Mouse (Mus musculus) heart, embryonic 12.5 days (tissue): ENCODE results near the gene Gcnt1. TPM values are rescaled to one million over a fixed set of nuclear protein-coding genes. Genes with fewer than 3 reads are reported as not detected.

Source experiments
- ATAC-seq: fragments of 200-750 bp; cut with Nextera tagmentation; 2 replicates; pipeline ENCODE4 v1.8.0; 2017; ENCODE audit warnings: moderate TSS enrichment, moderate library complexity; ENCODE audit not compliant: insufficient number of reproducible peaks, low FRiP score
- H3K27ac ChIP-seq: fragments of 300-500 bp; sonication (generic); 2 replicates; pipeline ENCODE4 v1.5.1; 2016; ENCODE audit warnings: mild to moderate bottlenecking, moderate library complexity; ENCODE audit not compliant: poor library complexity, severe bottlenecking
- H3K27me3 ChIP-seq: fragments of 300-500 bp; sonication (generic); replicated peaks from 2 replicates; pipeline ENCODE4 v1.6.1; 2016; ENCODE audit warnings: mild to moderate bottlenecking, moderate library complexity
- H3K36me3 ChIP-seq: fragments of 300-500 bp; sonication (generic); 2 replicates; pipeline ENCODE4 v1.6.1; 2016; ENCODE audit warnings: mild to moderate bottlenecking, moderate library complexity
- H3K4me1 ChIP-seq: fragments of 300-500 bp; sonication (generic); replicated peaks from 2 replicates; pipeline ENCODE4 v1.6.1; 2016; ENCODE audit warnings: mild to moderate bottlenecking
- H3K4me2 ChIP-seq: fragments of 300-500 bp; sonication (generic); 2 replicates; pipeline ENCODE4 v1.6.1; 2016; ENCODE audit warnings: mild to moderate bottlenecking, moderate library complexity
- H3K4me3 ChIP-seq: fragments of 300-500 bp; sonication (generic); 2 replicates; pipeline ENCODE4 v1.5.1; 2016; ENCODE audit warnings: mild to moderate bottlenecking
- H3K9ac ChIP-seq: fragments of 300-500 bp; sonication (generic); 2 replicates; pipeline ENCODE4 v1.6.1; 2016; ENCODE audit warnings: mild to moderate bottlenecking, moderate library complexity
- H3K9me3 ChIP-seq: fragments of 300-500 bp; sonication (generic); replicated peaks from 2 replicates; pipeline ENCODE4 v1.6.1; 2016; ENCODE audit warnings: mild to moderate bottlenecking, moderate library complexity
- WGBS: fragments of 180-500 bp; shearing (Covaris S2); methylation state at CpG from one replicate; pipeline ENCODE4 v1.1.7; 2016; 5-methylcytosine and 5-hydroxymethylcytosine counted together
- polyA plus RNA-seq: library from polyadenylated mRNA; unstranded; fragments of >200 nt; fragmentation: Nextera tagmentation; extraction: Ambion mirVana; gene quantifications from 2 replicates; pipeline ENCODE4 v1.2.1, GENCODE M21; 2016

The Gcnt1 gene
- polyA plus RNA-seq, 1 experiment from 2014 or later, result 13.2 TPM

GRCm38 (mm10) chr19:17323689-17324241 lies 48.9 kb downstream of the Gcnt1 start:
- Histone ChIP-seq H3K4me2 (no peak overlapping the region), H3K27me3 (0 out of 2 replicates have a peak, but pooled peaks cover 3% of the 10 kb centered on the region), H3K9me3 (no peaks in the 10 kb centered on the region), H3K36me3 (peaks cover 2% of the 10 kb centered on the region), H3K9ac (no peak overlapping the region), H3K4me3 (no peak overlapping the region), H3K4me1 (peaks cover 10% of the 10 kb centered on the region), H3K27ac (peak overlapping the region; percentile 55; the same call in 1 of the 2 replicates)
- 53% methylated on average over 5 of the region's 5 CpGs for WGBS
- ATAC-seq, result peak; percentile 67; the same call in 1 of the 2 replicates

DNA sequence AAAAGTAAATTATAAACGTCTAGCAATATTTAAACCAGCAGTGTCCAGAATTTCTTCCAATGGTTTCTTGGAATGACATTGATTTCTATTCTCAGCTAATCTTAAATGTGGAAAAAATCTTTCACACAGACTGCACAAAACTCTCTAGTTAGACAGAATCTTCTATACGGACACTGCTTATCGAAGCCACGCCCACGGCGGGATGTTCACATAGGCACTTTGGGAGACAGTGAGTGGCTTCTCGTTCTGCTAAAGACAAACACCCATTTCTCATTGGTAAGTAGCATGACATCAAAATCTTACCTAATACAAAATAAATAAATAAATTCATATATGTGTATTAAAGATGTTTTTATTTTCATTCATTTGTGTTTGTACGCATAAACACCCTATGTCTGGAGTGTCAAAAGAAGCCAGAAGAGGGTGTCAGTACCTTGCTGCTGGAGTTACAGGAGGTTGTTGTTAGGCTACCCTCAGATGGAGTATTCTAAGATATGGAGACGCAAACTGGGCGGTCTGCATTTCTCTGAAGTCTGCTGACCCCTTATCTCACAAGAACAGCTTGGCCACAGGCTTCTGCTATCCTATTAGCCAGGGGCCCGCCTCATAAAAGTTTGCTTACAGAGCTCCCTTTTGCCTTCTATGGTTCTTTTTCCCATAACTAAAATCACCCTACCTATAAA lies 49.5 kb downstream of the Gcnt1 start:
- WGBS, result 59% methylated on average over 11 of the region's 11 CpGs
- 0 out of 2 replicates have a peak, but pooled peaks cover 3% of the 10 kb centered on the region for H3K27me3 ChIP-seq
- H3K4me2 ChIP-seq, result no peak overlapping the region
- peaks cover 10% of the 10 kb centered on the region for H3K4me1 ChIP-seq
- no peak overlapping the region for H3K27ac ChIP-seq
- H3K9me3 ChIP-seq, result no peaks in the 10 kb centered on the region
- no peak overlapping the region for H3K4me3 ChIP-seq
- no peak overlapping the region for H3K9ac ChIP-seq
- H3K36me3 ChIP-seq, result no peaks in the 10 kb centered on the region
- peak; percentile 98 for ATAC-seq

- Histone ChIP-seq H3K9ac (no peak overlapping the region), H3K27ac (no peak overlapping the region), H3K9me3 (no peaks in the 10 kb centered on the region), H3K27me3 (0 out of 2 replicates have a peak, but pooled peaks cover 3% of the 10 kb centered on the region), H3K4me2 (no peak overlapping the region), H3K36me3 (no peaks in the 10 kb centered on the region), H3K4me3 (no peak overlapping the region), H3K4me1 (peaks cover 10% of the 10 kb centered on the region)
- 84% methylated on average over 4 of the region's 4 CpGs for WGBS
- ATAC-seq, result no peak
Observed at GRCm38 (mm10) chr19:17319770-17320169, 52.9 kb downstream of the Gcnt1 start.

DNA sequence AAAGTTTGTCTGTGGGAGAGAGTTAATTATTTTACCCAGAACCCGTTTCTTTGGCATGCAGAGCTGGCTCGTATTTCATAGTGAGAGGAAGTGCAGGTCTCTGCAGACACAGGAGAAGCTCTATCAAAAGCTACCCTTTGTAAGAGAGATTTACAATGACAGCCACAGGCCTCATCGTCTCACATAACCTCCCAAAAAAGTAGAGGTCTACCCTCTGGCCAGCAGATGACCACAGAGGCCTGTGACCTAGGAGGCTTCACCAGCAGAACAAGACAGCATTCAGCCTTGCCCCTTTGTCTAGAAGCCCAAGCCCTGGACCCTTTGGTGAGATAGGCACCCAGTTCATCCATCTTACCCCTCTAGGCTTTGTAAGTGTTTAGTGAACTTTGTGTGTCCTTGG lies 53.9 kb downstream of the Gcnt1 start:
- H3K4me2 ChIP-seq, result no peak overlapping the region
- no peak overlapping the region for H3K4me3 ChIP-seq
- H3K9ac ChIP-seq, result no peak overlapping the region
- peaks cover 8% of the 10 kb centered on the region for H3K4me1 ChIP-seq
- 0 out of 2 replicates have a peak, but pooled peaks cover 3% of the 10 kb centered on the region for H3K27me3 ChIP-seq
- no peaks in the 10 kb centered on the region for H3K36me3 ChIP-seq
- no peaks in the 10 kb centered on the region for H3K9me3 ChIP-seq
- no peak for ATAC-seq
- 35% methylated on average over 3 of the region's 3 CpGs for WGBS
- no peak overlapping the region for H3K27ac ChIP-seq

DNA sequence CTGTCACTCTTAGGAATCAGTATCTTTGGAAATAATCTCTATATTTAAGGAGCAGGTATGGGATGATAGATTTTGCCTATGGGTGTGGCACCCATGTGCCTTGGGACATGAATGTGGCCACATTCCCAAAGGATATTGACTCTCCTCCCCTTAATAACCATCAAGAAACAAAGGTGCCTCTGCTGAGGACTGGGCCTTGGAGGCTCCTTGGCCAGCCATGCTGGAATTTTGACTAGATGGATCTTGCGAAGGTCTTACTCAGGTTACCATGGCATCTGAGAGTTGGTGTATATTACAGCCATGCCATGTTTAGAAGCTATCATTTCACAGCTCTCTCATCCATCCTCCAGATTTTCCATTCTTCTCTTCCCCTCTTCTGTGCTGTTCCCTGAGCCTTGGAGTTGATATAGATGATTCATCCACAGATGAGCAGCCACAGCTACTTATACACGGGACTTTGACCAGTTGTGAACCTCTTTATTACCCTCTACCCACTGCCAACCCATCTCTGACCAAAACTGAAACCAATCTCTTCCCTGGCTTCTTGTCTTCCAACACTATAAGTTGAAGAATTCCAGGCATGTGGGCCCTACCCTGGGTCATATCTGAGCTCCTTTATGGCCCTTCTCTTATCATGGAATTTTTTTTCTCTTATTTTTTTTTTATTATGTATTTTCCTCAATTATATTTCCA lies 56.2 kb downstream of the Gcnt1 start:
- WGBS, result 87% methylated on average over 2 of the region's 2 CpGs
- no peak overlapping the region for H3K4me2 ChIP-seq

DNA sequence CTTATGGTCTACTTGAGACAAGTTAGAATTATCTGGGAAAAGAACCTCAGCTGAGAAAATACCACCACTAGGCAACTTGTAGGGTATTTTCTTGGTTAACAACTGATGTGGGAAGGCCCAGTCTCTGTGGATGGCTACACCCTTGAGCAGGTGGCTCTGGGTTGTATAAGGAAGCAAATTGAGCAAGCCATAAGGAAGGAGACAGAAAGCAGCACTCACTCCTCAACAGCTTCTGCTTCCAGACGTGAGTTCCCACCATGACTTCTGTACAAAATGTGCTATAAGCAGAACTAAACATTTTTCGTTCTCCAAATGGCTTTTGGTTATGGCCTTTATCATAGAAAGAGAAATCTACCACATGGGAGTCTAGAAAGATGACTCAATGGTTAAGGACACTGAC lies 58.2 kb downstream of the Gcnt1 start:
- ATAC-seq, result no peak
- WGBS, result 74% methylated on average over 2 of the region's 2 CpGs

More for the DNA sequence above, 56.2 kb downstream of the Gcnt1 start:
- H3K36me3 ChIP-seq, result no peaks in the 10 kb centered on the region
- no peaks in the 10 kb centered on the region for H3K4me1 ChIP-seq
- H3K4me3 ChIP-seq, result no peak overlapping the region
- no peak overlapping the region for H3K27ac ChIP-seq
- no peaks in the 10 kb centered on the region for H3K9me3 ChIP-seq
- H3K27me3 ChIP-seq, result no peaks in the 10 kb centered on the region
- ATAC-seq, result no peak
- H3K9ac ChIP-seq, result no peak overlapping the region

DNA sequence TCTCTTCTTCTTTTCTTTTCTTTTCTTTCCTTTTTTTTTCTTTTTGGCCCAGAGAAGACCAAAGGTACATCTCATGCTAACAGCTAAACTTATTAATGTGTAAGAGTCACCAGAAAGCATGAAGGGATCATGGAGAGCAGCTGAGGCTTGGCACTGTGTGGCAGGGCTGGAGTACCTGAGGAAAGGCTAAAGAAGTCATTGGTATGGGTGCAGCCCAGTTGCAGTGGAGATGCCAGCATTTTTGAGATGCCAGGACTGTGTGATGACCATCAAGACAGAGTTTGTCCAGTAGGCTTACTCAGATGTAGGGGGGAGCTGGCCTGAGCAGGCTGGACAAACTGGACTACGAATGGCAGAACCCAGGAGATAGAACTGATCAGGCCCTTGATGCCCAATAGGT lies 58.9 kb downstream of the Gcnt1 start:
- ATAC-seq, result no peak
- H3K4me1 ChIP-seq, result no peaks in the 10 kb centered on the region
- no peaks in the 10 kb centered on the region for H3K27me3 ChIP-seq
- H3K4me2 ChIP-seq, result no peak overlapping the region
- H3K9ac ChIP-seq, result no peak overlapping the region
- H3K27ac ChIP-seq, result no peak overlapping the region
- no peaks in the 10 kb centered on the region for H3K36me3 ChIP-seq
- H3K4me3 ChIP-seq, result no peak overlapping the region
- 86% methylated on average over 1 of the region's 1 CpGs for WGBS
- no peaks in the 10 kb centered on the region for H3K9me3 ChIP-seq

More for the DNA sequence above, 58.2 kb downstream of the Gcnt1 start:
- H3K4me3 ChIP-seq, result no peak overlapping the region
- no peaks in the 10 kb centered on the region for H3K36me3 ChIP-seq
- H3K27ac ChIP-seq, result no peak overlapping the region
- no peak overlapping the region for H3K9ac ChIP-seq
- H3K9me3 ChIP-seq, result no peaks in the 10 kb centered on the region
- no peaks in the 10 kb centered on the region for H3K27me3 ChIP-seq
- no peaks in the 10 kb centered on the region for H3K4me1 ChIP-seq
- no peak overlapping the region for H3K4me2 ChIP-seq

- no peaks in the 10 kb centered on the region for H3K4me1 ChIP-seq
- no peak overlapping the region for H3K4me3 ChIP-seq
- WGBS, result 76% methylated on average over 5 of the region's 5 CpGs
Observed at GRCm38 (mm10) chr19:17312671-17313180, 59.9 kb downstream of the Gcnt1 start.

GRCm38 (mm10) chr19:17311501-17311900 lies 61.1 kb downstream of the Gcnt1 start:
- WGBS, result 78% methylated on average over 1 of the region's 1 CpGs
- Histone ChIP-seq H3K9me3 (no peaks in the 10 kb centered on the region), H3K4me1 (no peaks in the 10 kb centered on the region), H3K36me3 (no peaks in the 10 kb centered on the region), H3K4me2 (no peak overlapping the region), H3K27ac (no peak overlapping the region), H3K4me3 (no peak overlapping the region), H3K9ac (no peak overlapping the region), H3K27me3 (no peaks in the 10 kb centered on the region)
- no peak for ATAC-seq

More at GRCm38 (mm10) chr19:17312671-17313180, 59.9 kb downstream of the Gcnt1 start:
- Histone ChIP-seq H3K27me3 (no peaks in the 10 kb centered on the region), H3K9ac (no peak overlapping the region), H3K27ac (no peak overlapping the region), H3K4me2 (no peak overlapping the region), H3K36me3 (no peaks in the 10 kb centered on the region), H3K9me3 (no peaks in the 10 kb centered on the region)
- no peak for ATAC-seq

DNA sequence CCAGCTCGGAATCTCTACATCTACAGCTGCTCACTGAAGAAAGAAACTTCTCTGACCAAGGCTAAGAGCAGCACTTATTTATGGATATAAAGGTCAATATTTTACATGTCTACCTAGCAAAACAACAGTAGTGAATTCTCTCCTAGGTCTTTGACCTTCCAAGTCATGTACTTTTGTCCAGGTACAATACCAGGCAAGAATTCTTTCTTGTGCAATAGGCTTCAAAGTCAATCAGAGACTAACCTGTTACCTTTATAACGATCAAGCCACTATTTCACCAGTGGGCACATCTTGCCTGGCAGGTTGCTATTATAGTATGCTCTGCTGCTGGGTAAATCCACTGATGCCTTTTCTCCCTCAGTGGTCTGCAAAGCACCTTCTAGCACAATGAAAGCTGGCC lies 61.6 kb downstream of the Gcnt1 start:
- H3K9ac ChIP-seq, result no peak overlapping the region
- H3K36me3 ChIP-seq, result no peaks in the 10 kb centered on the region
- 80% methylated on average over 2 of the region's 2 CpGs for WGBS
- H3K27me3 ChIP-seq, result no peaks in the 10 kb centered on the region
- no peak overlapping the region for H3K4me3 ChIP-seq
- no peaks in the 10 kb centered on the region for H3K4me1 ChIP-seq
- H3K9me3 ChIP-seq, result no peaks in the 10 kb centered on the region
- H3K4me2 ChIP-seq, result no peak overlapping the region
- no peak for ATAC-seq
- H3K27ac ChIP-seq, result no peak overlapping the region

DNA sequence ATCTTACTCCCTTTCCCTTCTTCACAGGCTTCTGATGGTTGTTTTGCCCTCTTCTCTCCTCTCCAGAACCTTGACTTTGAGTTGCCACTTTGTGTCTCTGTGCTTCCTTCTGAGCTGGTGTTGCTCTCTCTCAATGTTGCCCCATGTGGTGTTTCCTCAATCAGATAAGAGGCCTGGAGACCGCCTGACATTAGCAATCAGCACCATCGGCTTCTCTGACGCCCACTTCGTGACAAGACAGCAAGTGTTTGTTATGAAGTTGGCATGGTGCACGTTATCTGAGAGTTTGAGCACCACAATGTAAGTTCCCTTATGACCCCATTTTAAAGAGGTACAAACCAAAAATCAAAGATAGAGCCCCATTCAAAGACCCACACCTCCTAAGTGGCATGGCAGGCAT lies 76.6 kb downstream of the Gcnt1 start:
- no peaks in the 10 kb centered on the region for H3K4me1 ChIP-seq
- no peak for ATAC-seq
- 44% methylated on average over 5 of the region's 5 CpGs for WGBS

More for the DNA sequence above, 76.6 kb downstream of the Gcnt1 start:
- no peak overlapping the region for H3K4me3 ChIP-seq
- H3K9ac ChIP-seq, result no peak overlapping the region
- no peaks in the 10 kb centered on the region for H3K9me3 ChIP-seq
- H3K4me2 ChIP-seq, result no peak overlapping the region
- H3K27ac ChIP-seq, result no peak overlapping the region
- no peaks in the 10 kb centered on the region for H3K36me3 ChIP-seq
- H3K27me3 ChIP-seq, result no peaks in the 10 kb centered on the region
